Mouse (Mus musculus) spleen, postnatal 10 days (tissue): ENCODE measurements around the gene Rbbp8nl.

ENCODE experiments used
- DNase-seq, 2 experiments: peaks; one replicate each; pipeline ENCODE4 v3.0.0; 2021 to 2022; ENCODE audit warnings: low spot score in 2 of 2

Rbbp8nl gene

DNA sequence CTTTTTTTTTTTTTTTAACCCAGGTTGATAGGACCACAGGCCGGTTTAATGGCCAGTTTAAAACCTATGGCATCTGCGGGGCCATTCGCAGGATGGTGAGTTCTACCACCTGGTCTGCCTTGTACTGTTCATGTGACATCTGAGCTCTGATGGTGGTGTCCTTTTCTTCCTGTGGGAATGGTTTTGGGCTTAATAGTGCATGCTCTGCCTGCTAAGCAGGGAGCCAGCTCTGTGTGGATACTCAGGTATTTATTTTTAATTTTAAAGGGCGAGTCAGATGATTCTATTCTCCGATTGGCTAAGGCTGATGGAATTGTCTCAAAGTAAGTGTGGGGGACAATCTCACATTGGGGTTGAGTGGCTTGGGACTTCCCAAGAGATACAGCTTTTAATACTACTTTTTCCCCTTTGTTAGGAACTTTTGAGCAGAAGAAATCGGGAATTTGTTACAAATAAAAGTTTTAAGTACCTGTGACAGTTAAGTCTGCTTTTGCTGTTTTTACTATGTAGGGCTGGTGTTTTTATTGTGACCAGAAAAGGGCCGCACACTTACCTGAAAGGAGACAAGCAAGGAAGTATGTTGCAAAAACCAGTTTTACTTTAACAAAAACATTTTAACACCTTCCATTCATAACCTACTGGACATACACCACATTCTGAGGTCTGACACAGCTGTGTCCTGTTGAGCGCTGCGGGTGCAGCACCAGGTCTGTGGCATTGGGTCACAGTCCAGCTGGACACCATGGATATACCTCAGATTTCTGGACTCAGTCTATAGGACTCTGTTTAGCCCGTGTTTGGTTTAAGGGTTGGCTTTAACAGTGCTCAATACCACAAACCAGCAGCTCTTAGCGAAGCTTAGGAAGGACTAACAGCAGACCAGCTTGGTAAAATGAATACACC lies 31.5 kb downstream of the Rbbp8nl start:
- DNase-seq: no peak

DNA sequence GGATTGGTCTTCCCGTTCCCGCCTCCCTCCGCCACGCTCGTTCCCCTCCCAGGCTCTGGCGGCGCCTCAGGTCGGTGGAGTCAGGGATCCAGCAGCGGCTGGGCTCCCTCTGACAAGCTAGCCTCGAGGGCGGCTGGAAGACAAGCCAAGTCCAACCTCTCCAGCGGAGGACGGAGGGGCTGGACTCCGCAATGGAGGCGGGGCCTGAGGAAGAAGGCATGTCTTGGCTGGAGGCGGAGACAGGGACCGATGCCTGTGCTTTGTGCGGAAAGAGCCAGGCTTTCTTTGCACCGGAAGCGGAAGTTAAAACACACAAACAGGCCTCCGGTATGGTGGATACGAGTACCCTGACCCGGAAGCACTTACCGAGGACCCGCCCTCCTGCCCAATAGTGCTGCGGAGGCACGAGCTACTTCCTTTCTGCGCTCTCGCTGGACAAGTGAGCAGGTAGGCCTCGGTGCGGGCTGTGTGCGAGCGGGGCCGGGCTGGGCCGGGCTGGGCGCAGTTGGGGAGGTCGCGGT lies 32.6 kb downstream of the Rbbp8nl start, which contains the start of gene Rps21:
Gene Rps21 (plus strand): TSS at position 377 of the 521 bp plus-strand sequence.
- peak; percentile 92 to 98 for DNase-seq

DNA sequence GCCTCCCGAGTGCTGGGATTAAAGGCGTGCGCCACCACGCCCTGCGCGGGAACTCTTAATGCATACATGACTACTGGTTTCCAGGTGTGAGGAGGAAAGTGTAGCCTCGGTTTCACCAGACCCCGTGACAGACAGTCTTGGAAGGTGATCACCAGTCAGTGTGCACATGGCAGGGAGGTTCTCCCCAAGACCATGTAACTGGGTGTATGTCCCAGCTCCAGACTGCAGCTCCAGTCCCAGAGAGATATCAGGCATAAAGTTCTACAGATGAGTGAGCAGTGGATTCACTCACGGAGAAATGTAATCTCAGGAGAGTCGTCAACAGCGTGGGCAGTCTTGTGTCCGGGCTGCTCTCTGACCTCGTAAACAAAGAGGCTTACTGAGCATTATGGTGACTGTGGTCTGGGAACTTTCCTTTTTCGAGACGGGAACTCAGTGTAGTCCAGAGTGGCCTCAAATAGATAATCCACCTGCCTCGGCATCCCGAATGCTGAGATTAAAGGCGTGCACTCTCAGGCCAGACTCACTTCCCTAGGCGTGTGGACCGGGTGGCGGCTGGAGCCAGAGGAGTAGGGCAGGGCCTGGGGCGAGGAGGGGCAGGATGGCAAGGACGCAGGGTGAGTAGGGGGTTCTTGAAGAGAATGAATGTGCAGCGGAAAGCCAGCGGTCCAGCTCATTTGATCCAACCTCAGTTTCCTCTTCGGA lies 33.2 kb downstream of the Rbbp8nl start:
- peak in 1 of 2 experiments; percentile 22 for DNase-seq

DNA sequence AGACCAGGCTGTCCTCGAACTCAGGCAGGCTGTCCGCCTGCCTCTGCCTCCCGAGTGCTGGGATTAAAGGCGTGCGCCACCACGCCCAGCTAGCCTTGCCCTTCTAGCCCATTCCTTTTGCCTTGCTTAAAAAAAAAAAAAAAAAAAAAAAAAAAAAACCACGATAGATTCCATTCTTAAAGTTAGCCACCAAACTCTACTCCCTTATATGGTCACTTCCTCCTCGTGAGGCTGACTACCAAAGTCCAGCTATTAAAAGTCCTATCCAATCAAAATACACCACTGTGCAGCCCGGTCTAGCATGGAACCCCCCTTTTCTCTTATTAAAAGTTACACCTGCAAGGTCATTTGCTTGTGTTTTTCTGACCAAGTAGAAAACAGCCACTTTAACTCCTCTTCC lies 34.0 kb downstream of the Rbbp8nl start:
- DNase-seq: no peak

DNA sequence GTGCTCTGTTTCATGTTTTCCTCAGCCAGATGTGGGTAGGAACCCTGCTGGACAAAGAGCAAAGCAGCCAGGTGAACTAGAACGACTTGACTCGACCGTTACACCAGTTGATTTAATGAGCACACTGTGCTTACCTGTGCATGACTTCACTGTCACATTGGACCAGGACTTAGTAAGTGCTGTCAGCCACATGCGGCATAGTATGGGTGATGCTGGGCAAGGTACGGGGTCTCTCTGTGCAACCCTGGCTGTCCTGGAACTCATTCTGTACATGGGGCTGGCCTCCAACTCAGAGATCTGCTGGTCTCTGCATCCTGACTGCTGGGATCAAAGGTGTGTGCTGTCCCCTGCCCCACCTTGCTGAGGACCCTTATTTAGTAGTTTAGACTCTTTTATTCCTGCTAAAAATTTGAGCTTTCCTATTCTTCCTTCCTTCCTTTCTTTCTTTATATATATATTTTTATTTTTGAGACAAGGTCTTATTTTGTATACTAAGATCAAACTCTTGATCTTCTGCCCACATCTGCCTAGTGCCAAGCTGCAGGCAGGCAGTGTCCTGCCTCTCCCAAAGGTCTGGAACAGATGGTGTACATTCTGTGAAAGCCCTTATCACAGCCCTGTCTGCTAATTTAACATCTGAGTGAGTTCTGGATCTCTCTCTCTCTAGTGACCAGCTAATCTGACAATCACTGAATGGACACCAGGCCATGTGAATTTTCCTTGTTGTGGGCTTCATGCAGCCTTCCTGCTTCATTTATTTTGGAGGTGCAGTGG lies 35.1 kb downstream of the Rbbp8nl start:
- DNase-seq: no peak

DNA sequence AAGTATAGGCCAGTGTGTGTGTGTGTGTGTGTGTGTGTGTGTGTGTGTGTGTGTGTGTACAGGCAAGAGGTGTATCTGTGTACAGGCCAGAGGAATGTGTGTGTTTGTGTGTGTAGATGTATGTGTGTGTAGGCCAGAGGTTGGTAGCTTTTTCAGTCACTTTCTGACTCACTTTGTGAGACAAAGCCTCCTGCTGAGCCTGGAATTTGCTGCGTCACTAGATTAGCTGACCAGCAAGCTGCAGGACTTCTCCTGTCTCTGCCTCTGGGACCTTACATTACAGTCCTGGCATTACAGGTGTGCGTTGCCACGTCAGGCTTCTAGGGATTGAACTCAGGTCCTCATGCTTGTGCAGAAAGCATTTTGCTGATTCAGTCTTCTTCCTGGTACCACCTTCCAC lies 37.8 kb downstream of the Rbbp8nl start:
- no peak for DNase-seq

DNA sequence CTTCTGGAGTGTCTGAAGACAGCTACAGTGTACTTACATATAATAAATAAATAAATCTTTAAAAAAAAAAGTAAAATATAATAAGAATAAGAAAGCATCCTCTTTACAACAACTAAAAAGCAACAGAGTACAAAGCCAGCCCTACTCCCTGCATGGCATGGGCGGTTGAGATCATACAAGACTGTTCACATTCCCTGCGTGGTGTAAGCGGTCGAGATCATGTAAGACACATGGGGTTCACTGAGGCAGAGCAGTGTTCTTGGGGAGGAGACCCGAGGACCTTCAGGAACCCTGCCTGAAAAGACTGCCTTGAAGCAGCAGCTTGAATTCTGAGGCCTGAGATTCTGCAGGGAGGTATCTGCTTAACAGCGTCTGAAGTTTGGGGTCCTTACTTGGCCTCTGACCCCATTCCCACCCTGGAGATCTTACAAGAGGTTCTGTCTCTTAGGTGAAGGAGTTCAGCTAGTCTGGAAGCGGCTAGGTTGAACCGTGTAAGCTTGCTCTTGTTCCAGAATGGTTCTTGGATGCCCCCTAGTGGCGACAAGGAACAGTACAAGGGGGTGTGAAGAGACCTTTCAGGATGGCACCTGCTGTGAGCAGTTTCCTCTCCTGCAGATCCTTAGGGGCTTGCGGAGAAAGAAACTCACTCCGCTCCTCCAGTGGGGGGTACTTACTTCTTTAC lies 38.6 kb downstream of the Rbbp8nl start:
- peak; percentile 78 to 88 for DNase-seq

DNA sequence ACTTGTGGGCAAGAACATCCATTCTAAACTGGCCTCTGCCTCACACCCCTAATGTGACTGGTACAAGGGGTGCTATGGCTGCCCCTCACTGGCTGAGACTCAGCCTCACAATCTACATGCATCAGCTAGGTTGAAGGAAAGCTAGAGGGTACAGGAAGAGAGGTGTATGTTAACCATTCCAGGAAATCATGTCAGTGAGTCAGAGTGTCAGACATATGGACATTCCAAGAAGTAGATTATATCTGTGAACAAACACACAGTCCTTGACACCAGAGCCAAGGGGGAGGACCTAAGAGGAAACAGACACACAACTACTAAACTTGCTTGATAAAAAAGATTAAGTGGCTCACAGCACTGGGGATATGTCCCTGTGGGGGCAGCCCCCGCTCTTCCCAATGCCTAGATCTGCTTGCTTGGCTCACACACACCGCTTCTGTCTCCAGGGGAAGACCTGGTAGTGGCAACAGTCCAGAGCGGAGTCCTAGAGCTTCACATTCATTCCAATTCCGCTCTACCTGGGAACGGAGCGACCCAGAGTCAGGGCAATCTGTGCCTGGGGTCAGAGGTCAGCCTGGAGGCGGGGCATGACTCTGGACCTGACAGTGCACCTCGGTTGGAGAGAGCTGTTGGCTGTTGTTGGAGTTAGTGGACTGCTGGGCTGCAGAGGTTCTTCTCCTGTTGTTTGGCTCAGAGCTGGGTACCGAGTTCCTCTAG lies 40.6 kb downstream of the Rbbp8nl start:
- no peak for DNase-seq

DNA sequence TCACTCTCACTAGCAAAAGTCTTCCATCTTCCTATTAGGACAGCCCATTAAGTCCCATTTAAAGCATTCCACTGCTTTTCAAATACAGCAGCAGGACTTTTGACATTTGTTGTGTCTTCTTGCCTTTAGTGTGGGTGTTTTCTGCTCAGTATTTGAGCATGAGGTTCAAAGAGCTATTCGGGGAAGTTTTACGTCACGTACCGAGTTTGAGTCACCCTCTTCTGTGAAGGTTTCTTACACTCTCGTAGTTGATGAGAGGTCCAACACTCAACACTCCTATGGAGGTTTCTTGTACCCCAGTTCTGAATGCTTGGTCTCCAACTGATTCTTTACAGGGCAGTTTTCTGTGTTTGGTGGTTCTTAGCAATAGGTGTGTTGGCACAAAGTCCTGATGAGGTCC lies 41.8 kb downstream of the Rbbp8nl start:
- no peak for DNase-seq

DNA sequence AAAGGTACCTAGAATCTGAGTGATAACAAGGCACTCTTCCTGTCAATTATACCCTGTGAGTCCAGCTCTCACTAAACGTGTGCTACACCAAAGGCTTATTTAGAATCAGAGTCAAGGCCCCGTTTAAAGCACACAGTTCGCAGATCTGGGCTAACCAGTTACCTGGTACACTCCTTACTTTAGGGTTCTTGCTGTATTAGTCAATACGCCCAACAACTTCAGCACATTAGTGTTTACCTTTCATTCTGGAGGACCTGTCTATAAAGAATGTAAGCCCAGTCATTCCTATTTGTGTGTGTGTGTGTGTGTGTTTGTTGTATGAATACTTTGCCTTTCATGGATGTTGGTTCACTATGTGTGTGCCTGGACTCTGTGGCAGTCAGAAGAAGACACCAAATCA lies 46.6 kb downstream of the Rbbp8nl start:
- no peak for DNase-seq

DNA sequence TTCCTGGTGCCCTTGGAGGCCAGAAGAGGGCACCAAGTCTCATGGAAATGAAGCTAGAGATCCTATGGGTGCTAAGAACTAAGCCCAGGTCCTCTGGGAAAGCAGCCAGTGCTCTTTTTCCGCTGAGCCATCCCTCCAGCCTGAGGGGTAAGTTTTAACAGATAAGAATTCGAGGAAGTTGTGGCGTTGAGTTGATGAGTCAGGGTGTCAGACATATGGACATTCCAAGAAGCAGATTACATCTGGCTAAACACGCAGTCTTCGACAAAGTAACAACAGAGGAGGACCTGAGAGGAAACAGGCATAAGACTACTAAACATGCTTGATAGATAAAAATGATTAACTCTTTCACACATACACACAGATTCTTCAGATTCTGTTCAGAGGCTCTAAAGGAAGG lies 51.1 kb downstream of the Rbbp8nl start:
- no peak for DNase-seq

DNA sequence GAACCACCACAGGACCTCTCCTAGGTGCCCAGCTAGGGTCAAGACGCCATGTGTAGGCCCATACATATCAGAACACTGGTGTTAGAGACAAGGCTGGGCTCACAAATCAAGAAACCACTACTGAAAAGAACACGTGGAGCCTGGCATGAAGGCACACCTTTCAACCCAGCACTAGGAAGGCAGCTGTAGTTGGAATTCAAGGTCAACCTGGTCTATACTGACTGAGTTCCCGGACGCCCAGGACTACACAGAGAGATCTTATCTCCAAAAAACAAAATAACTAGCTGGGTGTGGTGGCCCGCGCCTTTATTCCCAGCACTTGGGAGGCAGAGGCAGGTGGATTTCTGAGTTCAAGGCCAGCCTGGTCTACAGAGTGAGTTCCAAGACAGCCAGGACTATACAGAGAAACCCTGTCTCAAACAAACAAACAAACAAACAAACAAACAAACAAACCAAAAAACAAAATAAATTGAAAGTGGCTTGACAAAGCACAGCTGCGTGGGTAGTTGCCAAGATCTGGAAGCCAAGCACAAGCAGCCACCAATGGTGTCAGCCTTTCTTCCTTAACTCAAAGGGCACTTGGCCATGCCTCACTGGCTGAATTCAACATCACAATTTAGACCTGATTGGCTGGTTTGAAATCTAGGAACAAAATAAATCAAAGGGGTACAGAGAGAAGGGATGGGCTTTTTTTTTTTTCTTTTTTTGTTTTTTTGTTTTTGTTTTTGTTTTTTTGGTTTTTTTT lies 51.9 kb downstream of the Rbbp8nl start:
- peak; percentile 7 to 23 for DNase-seq

DNA sequence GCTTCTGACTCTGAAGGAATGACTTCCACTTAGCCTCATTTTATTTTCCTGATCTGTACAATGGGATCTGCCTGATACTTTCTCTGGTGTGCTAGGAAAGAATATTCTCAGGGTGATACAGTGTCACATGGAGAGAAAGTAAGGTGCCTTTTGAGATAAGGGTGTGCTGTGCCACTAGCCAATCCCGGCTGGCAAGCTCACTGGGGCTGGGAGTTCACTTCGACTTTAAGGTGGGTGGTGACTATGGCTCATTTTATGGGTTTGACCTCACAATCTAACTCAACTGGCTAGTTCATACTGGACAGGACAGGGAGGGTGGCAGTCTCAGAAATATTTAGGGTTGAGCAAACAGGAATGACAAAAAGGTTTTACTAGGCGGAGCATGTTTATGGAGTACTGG lies 52.7 kb downstream of the Rbbp8nl start:
- peak in 1 of 2 experiments; percentile 67 for DNase-seq

DNA sequence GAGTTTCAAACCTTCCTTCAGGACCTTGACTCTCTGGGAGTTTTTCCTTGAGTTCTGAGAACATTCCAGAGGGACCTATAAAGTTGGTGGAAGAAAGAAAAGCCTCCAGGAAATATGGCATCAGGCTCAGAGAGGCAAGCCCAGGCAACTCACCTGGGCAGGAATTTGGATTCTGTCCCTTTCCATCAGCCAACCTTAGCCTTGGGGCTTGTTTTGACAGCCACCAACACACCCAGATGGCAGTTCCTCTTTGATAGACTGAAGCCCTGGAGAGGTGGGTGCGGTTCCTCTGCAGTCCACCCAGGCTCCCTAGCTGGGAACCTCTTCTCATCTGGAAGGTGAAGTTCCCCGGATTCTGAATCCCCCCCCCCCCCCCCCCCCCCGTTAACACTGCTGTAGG lies 53.2 kb downstream of the Rbbp8nl start:
- DNase-seq: peak in 1 of 2 experiments; percentile 57

DNA sequence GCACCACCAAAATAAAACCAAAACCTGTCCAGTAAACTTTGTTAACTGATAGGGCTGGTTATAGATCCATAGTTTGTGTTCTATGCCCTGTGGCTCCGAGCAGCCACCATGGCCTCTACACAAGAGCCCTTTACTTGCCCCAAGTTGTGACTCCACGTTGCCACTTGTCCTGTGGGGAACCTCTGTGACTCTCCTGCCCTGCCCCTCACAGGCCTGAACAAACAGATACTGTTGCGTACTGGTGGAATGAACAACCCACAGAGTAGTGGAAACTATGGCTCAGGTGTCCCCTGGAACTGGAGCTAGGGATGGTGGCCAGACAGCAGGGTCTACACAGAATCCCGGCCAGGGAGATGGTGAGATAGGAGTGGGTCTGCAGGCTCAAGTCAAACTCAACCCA lies 53.9 kb downstream of the Rbbp8nl start:
- DNase-seq: no peak

DNA sequence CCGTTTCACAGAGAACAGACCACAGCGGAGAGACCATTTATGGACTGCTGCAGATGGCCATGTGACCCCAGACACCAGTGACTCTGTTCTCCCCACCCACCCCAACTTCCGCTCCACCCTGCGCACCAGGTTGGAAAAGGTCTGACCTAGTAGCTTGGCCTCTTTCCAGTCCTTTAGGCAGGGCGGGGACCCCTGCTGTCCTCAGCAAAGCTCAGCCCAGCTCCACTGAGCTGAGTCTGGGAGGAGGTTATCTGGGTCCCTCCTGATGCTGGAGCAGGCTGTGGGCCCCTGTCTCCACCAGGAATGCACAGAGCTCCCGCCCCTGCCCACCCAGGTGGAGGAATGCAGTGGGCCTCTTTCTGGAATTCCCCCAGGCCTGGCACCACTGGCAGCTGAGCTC lies 54.7 kb downstream of the Rbbp8nl start:
- peak in 1 of 2 experiments; percentile 26 for DNase-seq

DNA sequence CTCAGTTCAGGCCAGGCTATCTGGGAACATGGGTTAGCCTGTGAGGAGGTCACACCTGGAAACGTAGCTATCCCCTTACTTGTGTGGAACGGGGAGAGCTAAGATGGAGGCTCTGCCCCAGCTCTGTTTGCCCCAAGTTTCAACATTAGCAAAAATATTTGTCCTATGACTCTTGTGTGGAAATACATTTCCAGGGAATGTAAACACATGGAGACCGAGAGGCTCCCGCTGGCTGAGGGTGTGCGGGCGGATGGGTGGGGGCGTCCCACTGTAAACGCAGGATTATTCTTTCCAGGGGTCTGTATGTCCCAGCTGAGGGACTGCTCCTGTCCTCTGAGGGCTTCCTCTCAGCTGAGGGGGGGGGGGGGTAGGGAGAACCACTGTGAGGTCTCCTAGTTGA lies 55.3 kb downstream of the Rbbp8nl start:
- DNase-seq: no peak

DNA sequence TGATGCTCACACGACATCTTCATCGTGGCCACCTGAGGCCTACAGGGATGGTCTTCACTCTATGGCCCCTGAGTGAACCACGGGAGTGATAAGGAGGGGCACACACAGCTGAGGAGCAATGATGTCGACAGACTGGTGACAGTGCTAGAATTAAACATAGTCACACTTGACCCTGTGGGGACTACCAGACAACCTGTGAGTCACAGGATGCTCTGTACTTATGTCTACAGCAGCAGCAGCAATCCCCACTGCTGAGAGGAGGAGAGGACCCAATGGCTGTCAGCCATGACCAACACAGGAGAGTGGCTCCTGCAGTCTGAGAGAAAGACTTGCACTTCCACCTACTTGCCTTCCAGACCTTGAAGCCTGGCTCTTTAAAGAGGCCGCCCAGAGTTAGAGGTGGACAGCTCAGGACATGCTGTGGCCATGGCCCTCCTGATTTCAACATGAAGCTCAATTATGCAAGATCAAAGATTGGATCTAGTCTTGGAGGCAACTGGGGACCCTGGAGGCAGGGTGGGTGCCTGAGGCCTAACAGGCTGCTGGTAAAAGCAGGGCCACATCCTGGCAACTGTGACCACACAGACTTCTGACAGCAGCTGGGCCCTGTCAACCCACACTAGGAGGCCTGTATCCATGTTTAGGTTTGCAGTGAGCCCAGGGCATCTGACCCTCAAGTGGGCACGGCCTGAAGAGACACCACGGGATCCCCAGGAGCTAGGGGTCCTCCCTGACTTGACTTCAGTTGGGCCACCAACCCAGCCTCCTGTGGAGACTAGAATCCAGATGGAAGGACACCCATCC lies 56.4 kb downstream of the Rbbp8nl start:
- DNase-seq: no peak

DNA sequence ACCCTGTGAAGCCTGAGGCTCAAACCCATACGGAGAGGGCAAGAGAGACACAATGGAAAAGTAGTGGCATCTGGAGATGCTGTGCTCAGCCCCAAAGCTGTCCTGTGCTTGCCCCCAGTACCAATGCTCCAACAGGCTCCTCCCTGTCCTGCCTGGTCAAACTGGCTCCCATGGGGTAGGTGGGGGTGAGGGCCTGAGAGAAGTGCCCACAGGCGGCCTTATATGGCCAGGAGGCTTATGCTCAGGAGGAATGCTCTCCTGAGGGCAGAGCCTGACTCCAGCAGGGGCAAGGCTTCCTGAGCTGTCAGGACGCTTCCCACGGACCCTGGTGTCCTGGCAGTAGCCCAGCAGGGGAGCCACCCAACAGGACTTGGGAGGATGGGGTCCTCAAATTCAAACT lies 59.2 kb downstream of the Rbbp8nl start:
- no peak for DNase-seq
